Mouse (Mus musculus) testis, adult 2 months (tissue): ENCODE results near the gene Kank1.

Experiments used
- CTCF ChIP-seq: fragments of 200-500 bp; IDR thresholded peaks from 2 replicates; pipeline ENCODE4 v1.5.1; 2012; ENCODE audit warnings: low read depth, mild to moderate bottlenecking, inconsistent platforms, low read length, moderate library complexity; ENCODE audit not compliant: control insufficient read depth, insufficient read depth, insufficient replicate concordance
- POLR2A ChIP-seq: fragments of 200-500 bp; IDR thresholded peaks from 2 replicates; pipeline ENCODE4 v1.6.1; 2012; ENCODE audit warnings: low read depth, mild to moderate bottlenecking, inconsistent platforms, low read length, moderate library complexity; ENCODE audit not compliant: control insufficient read depth

DNA sequence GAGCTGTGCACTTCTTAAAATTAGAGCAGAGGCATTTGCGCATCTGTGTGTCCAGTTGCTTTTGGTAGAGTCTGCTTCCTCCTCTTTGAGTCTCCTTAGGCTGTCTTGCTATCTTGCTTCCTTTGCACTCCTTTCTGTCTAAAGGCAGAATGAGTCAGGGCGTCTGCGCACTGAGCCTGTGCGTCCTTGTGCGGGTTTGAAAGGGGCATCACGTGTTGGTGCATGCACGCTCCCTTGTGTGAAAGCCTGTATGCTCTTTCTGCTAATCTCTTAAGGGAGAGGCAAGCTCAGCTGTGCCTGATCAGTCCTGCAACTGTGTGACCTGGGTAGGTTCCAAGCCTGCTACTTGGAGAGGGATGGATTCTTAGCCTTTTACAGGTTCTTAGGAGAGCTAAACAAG, 136.0 kb downstream of the Kank1 start:
- no peak for TF ChIP-seq CTCF
- no peak for TF ChIP-seq POLR2A
